Mouse (Mus musculus) skeletal muscle tissue, adult 2 months (tissue): Measurements from ENCODE around the gene Il9r.

Source experiments
- DNase-seq: peaks from one replicate; pipeline ENCODE4 v3.0.0-alpha.2; 2012; ENCODE audit warnings: low read depth, low spot score

Il9r gene

GRCm38 (mm10) chr11:32199230-32199629 is 849 bp downstream of the Il9r start:
- DNase-seq, result no peak

GRCm38 (mm10) chr11:32198256-32198955 is 1.7 kb downstream of the Il9r start:
- no peak for DNase-seq

GRCm38 (mm10) chr11:32197766-32198165 is 2.3 kb downstream of the Il9r start:
- no peak for DNase-seq

- DNase-seq, result no peak
Measured at GRCm38 (mm10) chr11:32196727-32197126, 3.4 kb downstream of the Il9r start.

- DNase-seq, result no peak
Measured at GRCm38 (mm10) chr11:32195867-32196540, 4.1 kb downstream of the Il9r start.

- DNase-seq, result no peak
Measured at GRCm38 (mm10) chr11:32194626-32195025, 5.5 kb downstream of the Il9r start.

- DNase-seq, result no peak
Measured at GRCm38 (mm10) chr11:32194086-32194485, 6.0 kb downstream of the Il9r start.

- no peak for DNase-seq
Measured at GRCm38 (mm10) chr11:32193156-32193555, 6.9 kb downstream of the Il9r start.

- no peak for DNase-seq
Measured at GRCm38 (mm10) chr11:32190603-32191110, 9.4 kb downstream of the Il9r start.

GRCm38 (mm10) chr11:32190119-32190518 is 10.0 kb downstream of the Il9r start:
- no peak for DNase-seq

- DNase-seq, result no peak
Measured at GRCm38 (mm10) chr11:32189434-32189833, 10.6 kb downstream of the Il9r start.

GRCm38 (mm10) chr11:32188881-32189280 is 11.2 kb downstream of the Il9r start:
- no peak for DNase-seq

- DNase-seq, result no peak
Measured at GRCm38 (mm10) chr11:32187256-32187655, 12.8 kb downstream of the Il9r start.

GRCm38 (mm10) chr11:32186031-32186430 is 14.0 kb downstream of the Il9r start:
- no peak for DNase-seq

- no peak for DNase-seq
Measured at GRCm38 (mm10) chr11:32184469-32184868, 15.6 kb downstream of the Il9r start.

- peak; percentile 71 for DNase-seq
Measured at GRCm38 (mm10) chr11:32181973-32182868, 17.9 kb downstream of the Il9r start.

GRCm38 (mm10) chr11:32181246-32181645 is 18.8 kb downstream of the Il9r start:
- no peak for DNase-seq

GRCm38 (mm10) chr11:32178506-32178905 is 21.6 kb downstream of the Il9r start:
- no peak for DNase-seq

- DNase-seq, result no peak
Measured at GRCm38 (mm10) chr11:32166683-32167082, 33.4 kb downstream of the Il9r start.

- DNase-seq, result peak; percentile 6
Measured at GRCm38 (mm10) chr11:32161922-32162804, 37.9 kb downstream of the Il9r start.

GRCm38 (mm10) chr11:32161500-32161899 is 38.6 kb downstream of the Il9r start:
- DNase-seq, result no peak
